Mouse (Mus musculus) cortical plate, adult 2 months (tissue): Measurements from ENCODE around the gene Spty2d1. TPM values are rescaled to one million over a fixed set of nuclear protein-coding genes. Genes with fewer than 3 reads are reported as not detected.

Experiments used
- H3K27ac ChIP-seq: fragments of 200-500 bp; 2 replicates; pipeline ENCODE4 v1.5.1; 2012; ENCODE audit warnings: low read length, control low read depth, inconsistent platforms; ENCODE audit not compliant: insufficient read depth
- H3K4me1 ChIP-seq: fragments of 200-500 bp; 2 replicates; pipeline ENCODE4 v1.6.1; 2011; ENCODE audit warnings: low read length; ENCODE audit not compliant: control insufficient read depth, insufficient read depth
- H3K4me3 ChIP-seq: fragments of 200-500 bp; 2 replicates; pipeline ENCODE4 v1.5.1; 2011; ENCODE audit warnings: mild to moderate bottlenecking, low read length, control low read depth; ENCODE audit not compliant: insufficient read depth
- CTCF ChIP-seq: fragments of 200-500 bp; IDR thresholded peaks from 2 replicates; pipeline ENCODE4 v1.5.1; 2011; ENCODE audit warnings: mild to moderate bottlenecking, control low read depth, low read length; ENCODE audit not compliant: insufficient read depth; ENCODE audit errors: extremely low read depth
- POLR2A ChIP-seq: fragments of 200-500 bp; IDR thresholded peaks from 2 replicates; pipeline ENCODE4 v1.6.1; 2011; ENCODE audit warnings: mild to moderate bottlenecking, low read length, control low read depth; ENCODE audit not compliant: insufficient read depth; ENCODE audit errors: extremely low read depth
- polyA plus RNA-seq: library from polyadenylated mRNA; depleted of rRNA; stranded (reverse); fragments of >200 nt; gene quantifications from 2 replicates; pipeline ENCODE4 v1.2.3, GENCODE M21; 2012; rRNA removed

Gene Spty2d1
- polyA plus RNA-seq, result 6.8 and 7.2 TPM in 2 replicates

GRCm38 (mm10) chr7:47008168-47008993 is at the start of gene Spty2d1:
Spty2d1 (minus strand) TSS chr7:47008411.
- H3K27ac ChIP-seq, result peak within 1 kb of the TSS; percentile 69
- peaks cover 6% of the 10 kb centered on the region; the same call in 1 of the 2 replicates for H3K4me1 ChIP-seq
- H3K4me3 ChIP-seq, result peak within 1 kb of the TSS; percentile 75
- no peak for TF ChIP-seq CTCF
- TF ChIP-seq POLR2A, result peak; percentile 82

- TF ChIP-seq CTCF (no peak), POLR2A (no peak)
- no peak overlapping the region for H3K27ac ChIP-seq
- H3K4me3 ChIP-seq, result no peak overlapping the region
- H3K4me1 ChIP-seq, result peaks cover 2% of the 10 kb centered on the region; the same call in 1 of the 2 replicates
Measured at GRCm38 (mm10) chr7:47056273-47056672, 48.1 kb upstream of the Spty2d1 start.

GRCm38 (mm10) chr7:47055744-47056143 is 47.5 kb upstream of the Spty2d1 start:
- no peak overlapping the region for H3K4me3 ChIP-seq
- TF ChIP-seq CTCF (no peak), POLR2A (no peak)
- H3K27ac ChIP-seq, result no peak overlapping the region
- peaks cover 2% of the 10 kb centered on the region; the same call in 1 of the 2 replicates for H3K4me1 ChIP-seq

- H3K27ac ChIP-seq, result no peak overlapping the region
- TF ChIP-seq POLR2A (no peak), CTCF (no peak)
- H3K4me1 ChIP-seq, result peaks cover 2% of the 10 kb centered on the region; the same call in 1 of the 2 replicates
- no peak overlapping the region for H3K4me3 ChIP-seq
Measured at GRCm38 (mm10) chr7:47054666-47055065, 46.5 kb upstream of the Spty2d1 start.

- TF ChIP-seq POLR2A, result no peak
- Histone ChIP-seq H3K27ac (no peak overlapping the region), H3K4me1 (peaks cover 2% of the 10 kb centered on the region; the same call in 1 of the 2 replicates), H3K4me3 (no peak overlapping the region)
Measured at GRCm38 (mm10) chr7:47053287-47053686, 45.1 kb upstream of the Spty2d1 start.

- H3K4me1 ChIP-seq, result peaks cover 2% of the 10 kb centered on the region; the same call in 1 of the 2 replicates
- H3K27ac ChIP-seq, result peak overlapping the region; percentile 39; the same call in 1 of the 2 replicates
- H3K4me3 ChIP-seq, result peak overlapping the region; percentile 56; the same call in 1 of the 2 replicates
- TF ChIP-seq POLR2A (no peak), CTCF (no peak)
Measured at GRCm38 (mm10) chr7:47052276-47052675, 44.1 kb upstream of the Spty2d1 start.

GRCm38 (mm10) chr7:47051404-47052151 is 43.4 kb upstream of the Spty2d1 start:
- Histone ChIP-seq H3K27ac (peak overlapping the region; percentile 39; the same call in 1 of the 2 replicates), H3K4me1 (peaks cover 2% of the 10 kb centered on the region; the same call in 1 of the 2 replicates), H3K4me3 (peak overlapping the region; percentile 56)
- no peak for TF ChIP-seq POLR2A
- TF ChIP-seq CTCF, result no peak

- H3K27ac ChIP-seq, result peak overlapping the region; percentile 88
- peak overlapping the region; percentile 56 for H3K4me3 ChIP-seq
- H3K4me1 ChIP-seq, result peaks cover 2% of the 10 kb centered on the region; the same call in 1 of the 2 replicates
- TF ChIP-seq CTCF (no peak), POLR2A (no peak)
Measured at GRCm38 (mm10) chr7:47050766-47051165, 42.6 kb upstream of the Spty2d1 start.

- Histone ChIP-seq H3K4me1 (peaks cover 2% of the 10 kb centered on the region; the same call in 1 of the 2 replicates), H3K27ac (peak within 1 kb of the TSS; percentile 88), H3K4me3 (peak within 1 kb of the TSS; percentile 56)
- TF ChIP-seq POLR2A, result peak; percentile 86
- no peak for TF ChIP-seq CTCF
Measured at GRCm38 (mm10) chr7:47050366-47050765, 42.2 kb upstream of the Spty2d1 start, which contains the start of gene Tmem86a. Tmem86a (plus strand) TSS chr7:47050601.
